Mouse (Mus musculus): ENCODE data around the gene Fbxw4.
"Not testable (repeated sequence)": the region's sequence is repeated elsewhere in the genome, so short reads cannot be mapped to it uniquely, and the experiment has no call there.

- TF ChIP-seq CTCF (IDR thresholded peaks at IDR 0.05; ENCODE audit: borderline replicate concordance, insufficient read depth, low read depth, low read length); POLR2A (IDR thresholded peaks at IDR 0.05; ENCODE audit: borderline replicate concordance, insufficient read depth, low read length): not testable (repeated sequence)
These were observed 111.9 kb downstream of the Fbxw4 start for GRCm38 (mm10) chr19:45548196-45548595.
